ENCODE assay signal across 9 mouse cellular contexts in the genomic region with DNA sequence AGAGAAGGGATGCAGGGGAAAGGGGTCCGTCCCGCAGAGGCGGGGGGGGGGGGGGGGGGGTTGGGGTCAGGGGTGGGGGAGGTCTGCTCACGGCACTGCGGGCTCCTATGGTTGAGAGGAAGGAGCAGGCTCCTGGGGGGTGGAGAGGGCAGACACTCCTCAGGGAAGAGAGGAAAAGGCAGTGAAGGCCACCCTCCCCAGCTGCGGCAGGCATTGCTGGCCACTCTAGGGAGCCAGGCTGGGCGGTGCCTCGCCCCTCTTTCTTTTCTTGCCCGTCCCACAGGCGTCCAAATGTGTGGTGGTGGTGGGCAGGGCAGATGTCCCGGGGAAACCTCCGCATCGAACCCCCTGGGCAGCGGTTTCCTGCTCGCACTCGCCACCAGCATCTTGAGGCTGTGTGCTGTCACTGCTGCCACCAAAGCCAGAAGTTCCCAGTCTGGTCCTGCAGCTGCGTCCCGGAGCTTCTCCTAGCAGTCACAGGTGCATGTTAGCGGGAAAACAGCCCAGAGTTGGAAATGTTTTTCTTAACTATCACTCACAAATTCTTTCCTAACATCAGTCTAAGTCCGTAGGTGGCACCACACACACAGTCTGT.
A peak's percentile ranks its signal among the peaks of the same experiment; 100 is the strongest.
DNase-seq lines count a peak whose midpoint lies in the region; ATAC-seq and TF ChIP-seq lines count a peak whose summit lies in the region.
"Had no signal": no experiment of that assay in that cellular context is flagged by ENCODE, and none has a peak within 500 bp of the region (broad histone marks: within the 10 kb centered on the region; RNA-seq: fewer than 3 reads in every experiment).

No protein-coding gene starts in this region.

- H3K9ac ChIP-seq in kidney, postnatal 0 days (ENCODE audit: low read depth, low read length) = no peak overlapping the region
- no peak overlapping the region for H3K9ac ChIP-seq in intestine, embryonic 15.5 days
- H3K9ac ChIP-seq in neural tube, embryonic 15.5 days (replicated peaks) = no peak overlapping the region

- no peak for TF ChIP-seq CTCF in kidney, postnatal 0 days (IDR thresholded peaks at IDR 0.05; ENCODE audit: low read depth)

- H3K4me1 ChIP-seq in kidney, postnatal 0 days (replicated peaks; ENCODE audit: insufficient read depth, low read length) = no peaks in the 10 kb centered on the region
- H3K4me1 ChIP-seq in forebrain, embryonic 10.5 days = peaks cover 7% of the 10 kb centered on the region
- H3K4me1 ChIP-seq in intestine, embryonic 15.5 days (replicated peaks) = no peaks in the 10 kb centered on the region
- H3K4me1 ChIP-seq in neural tube, embryonic 15.5 days = 0 out of 2 replicates have a peak, but pooled peaks cover 3% of the 10 kb centered on the region

- H3K9me3 ChIP-seq in kidney, postnatal 0 days (replicated peaks; ENCODE audit: low read length) = no peaks in the 10 kb centered on the region
- H3K9me3 ChIP-seq in forebrain, embryonic 10.5 days = no peaks in the 10 kb centered on the region
- H3K9me3 ChIP-seq in intestine, embryonic 15.5 days = no peaks in the 10 kb centered on the region
- H3K9me3 ChIP-seq in neural tube, embryonic 15.5 days (replicated peaks) = no peaks in the 10 kb centered on the region

- no peaks in the 10 kb centered on the region for H3K27me3 ChIP-seq in kidney, postnatal 0 days (ENCODE audit: insufficient read depth, low read length)
- no peaks in the 10 kb centered on the region for H3K27me3 ChIP-seq in forebrain, embryonic 10.5 days (ENCODE audit: poor library complexity, severe bottlenecking)
- no peaks in the 10 kb centered on the region for H3K27me3 ChIP-seq in intestine, embryonic 15.5 days (replicated peaks)
- no peaks in the 10 kb centered on the region for H3K27me3 ChIP-seq in neural tube, embryonic 15.5 days (replicated peaks)

- 6% methylated on average over 15 of the region's 20 CpGs for WGBS in kidney, postnatal 0 days
- 9% methylated on average over 16 of the region's 20 CpGs for WGBS in forebrain, embryonic 10.5 days
- 17% methylated on average over 15 of the region's 20 CpGs for WGBS in intestine, embryonic 15.5 days
- 11% methylated on average over 17 of the region's 20 CpGs for WGBS in neural tube, embryonic 15.5 days

- DNase-seq in kidney, postnatal 0 days (ENCODE audit: low spot score) = no peak
- no peak for DNase-seq in kidney, postnatal 14 days
- no peak for DNase-seq in forebrain, embryonic 10.5 days (ENCODE audit: extremely low spot score, low spot score)
- no peak for DNase-seq in kidney, postnatal 25 days
- no peak for DNase-seq in gastrocnemius, adult 8-10 months (ENCODE audit: low spot score in 2 of 2)
- DNase-seq: cerebellum, adult 2 months had no signal

- no peak for ATAC-seq in kidney, postnatal 0 days (replicated peaks; ENCODE audit: low FRiP score, low read depth)
- ATAC-seq in intestine, embryonic 15.5 days = no peak
- no peak for ATAC-seq in neural tube, embryonic 15.5 days (ENCODE audit: low FRiP score)

- no peak overlapping the region for H3K4me3 ChIP-seq in kidney, postnatal 0 days (replicated peaks; ENCODE audit: low read depth, low read length)
- peak overlapping the region; percentile 46 for H3K4me3 ChIP-seq in forebrain, embryonic 10.5 days
- no peak overlapping the region for H3K4me3 ChIP-seq in intestine, embryonic 15.5 days (replicated peaks)
- peak overlapping the region; percentile 26 for H3K4me3 ChIP-seq in neural tube, embryonic 15.5 days (replicated peaks)

- H3K4me2 ChIP-seq in kidney, postnatal 0 days (ENCODE audit: low read length) = peak overlapping the region; percentile 37
- H3K4me2 ChIP-seq in intestine, embryonic 15.5 days (replicated peaks) = peak overlapping the region; percentile 46
- peak overlapping the region; percentile 54 for H3K4me2 ChIP-seq in neural tube, embryonic 15.5 days

- H3K27ac ChIP-seq in kidney, postnatal 0 days = no peak overlapping the region
- H3K27ac ChIP-seq in forebrain, embryonic 10.5 days = peak overlapping the region; percentile 63
- H3K27ac ChIP-seq in intestine, embryonic 15.5 days = no peak overlapping the region
- H3K27ac ChIP-seq in neural tube, embryonic 15.5 days (replicated peaks) = no peak overlapping the region
- H3K27ac ChIP-seq: macrophage had no signal

- H3K36me3 ChIP-seq in kidney, postnatal 0 days (ENCODE audit: insufficient read depth, low read length) = no peaks in the 10 kb centered on the region
- no peaks in the 10 kb centered on the region for H3K36me3 ChIP-seq in forebrain, embryonic 10.5 days (replicated peaks)
- no peaks in the 10 kb centered on the region for H3K36me3 ChIP-seq in intestine, embryonic 15.5 days
- H3K36me3 ChIP-seq in neural tube, embryonic 15.5 days = no peaks in the 10 kb centered on the region

Comparison
In these comparisons a context has a peak if more than half of its experiments do, and no peak if none do; other contexts are left out.
1. H3K4me3 ChIP-seq: peak in forebrain, embryonic 10.5 days (single experiment) and neural tube, embryonic 15.5 days (single experiment); none in kidney, postnatal 0 days (single experiment) and intestine, embryonic 15.5 days (single experiment).
2. Peak in every context shown above with its lines, with median percentiles within 50 percentile points of each other: H3K4me2 ChIP-seq.